Mouse (Mus musculus): Measurements from ENCODE around the gene Spcs3. TPM values are rescaled to one million over a fixed set of nuclear protein-coding genes. Genes with fewer than 3 reads are reported as not detected.

Gene Spcs3
- polyA plus RNA-seq, 1 experiment from 2014 or later = 85.1 TPM

DNA sequence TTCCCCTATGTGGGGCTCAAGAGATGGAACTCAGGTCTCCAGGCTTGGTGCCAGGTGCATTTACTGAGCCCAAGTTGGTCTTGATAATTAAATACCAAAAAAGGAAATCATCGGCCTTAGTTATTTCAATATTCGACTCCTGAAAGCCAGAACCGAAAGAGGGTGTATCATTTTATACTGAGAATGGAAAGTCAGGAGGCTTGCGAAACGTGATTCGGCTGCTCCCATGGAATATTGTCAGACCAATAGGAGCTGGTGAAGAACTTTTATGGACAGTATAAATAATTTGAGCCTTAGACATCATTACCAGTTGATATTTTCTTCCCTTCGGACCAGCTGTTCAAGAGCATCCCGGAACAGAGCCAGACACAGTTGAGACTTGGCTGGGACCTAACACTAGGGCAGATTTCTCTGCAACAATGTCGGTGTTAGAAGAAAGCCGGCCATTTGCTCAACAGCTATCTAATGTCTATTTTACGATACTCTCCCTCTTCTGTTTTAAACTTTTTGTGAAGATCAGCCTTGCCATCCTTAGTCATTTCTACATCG, 20.3 kb upstream of the Spcs3 start:
- H3K27me3 ChIP-seq (replicated peaks; ENCODE audit: control insufficient read depth, insufficient read depth, low read length) = no peaks in the 10 kb centered on the region
- DNase-seq (ENCODE audit: low spot score) (no peak), ATAC-seq (replicated peaks; ENCODE audit: low FRiP score, low TSS enrichment, low read depth) (no peak)
- H3K9ac ChIP-seq (ENCODE audit: low read length) = no peak overlapping the region
- H3K9me3 ChIP-seq (ENCODE audit: control insufficient read depth, low read length) = no peaks in the 10 kb centered on the region
- no peaks in the 10 kb centered on the region for H3K4me1 ChIP-seq (replicated peaks; ENCODE audit: control insufficient read depth, insufficient read depth, low read length)
- 88% methylated on average over 12 of the region's 12 CpGs for WGBS
- no peak overlapping the region for H3K4me3 ChIP-seq (ENCODE audit: low read depth, low read length)
- no peaks in the 10 kb centered on the region for H3K36me3 ChIP-seq (ENCODE audit: control insufficient read depth, insufficient read depth, low read length)
- H3K4me2 ChIP-seq (ENCODE audit: low read length) = no peak overlapping the region
- H3K27ac ChIP-seq (ENCODE audit: low read depth) = no peak overlapping the region

DNA sequence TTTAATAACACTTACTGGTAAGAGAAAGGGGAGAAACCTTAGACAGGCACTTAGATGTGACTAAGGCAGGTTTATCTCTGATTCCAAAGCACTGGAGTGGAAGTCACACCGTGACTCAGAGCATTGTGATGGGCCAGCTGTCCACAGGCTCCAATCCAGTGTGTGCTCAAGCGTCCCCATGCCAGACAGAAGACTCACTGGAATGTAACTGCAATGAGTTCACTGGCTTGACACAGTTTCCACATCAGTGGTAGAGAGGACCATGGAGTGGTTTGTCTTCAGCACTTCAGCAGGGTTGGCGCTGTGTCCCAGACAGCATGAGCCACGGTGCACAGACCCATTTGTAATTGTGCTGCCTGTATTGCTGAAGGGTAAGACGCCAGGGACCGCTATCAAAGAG, 18.6 kb upstream of the Spcs3 start:
- no peaks in the 10 kb centered on the region for H3K27me3 ChIP-seq (replicated peaks; ENCODE audit: control insufficient read depth, insufficient read depth, low read length)
- H3K4me3 ChIP-seq (ENCODE audit: low read depth, low read length) = no peak overlapping the region
- no peak overlapping the region for H3K9ac ChIP-seq (ENCODE audit: low read length)
- WGBS = 82% methylated on average over 6 of the region's 6 CpGs
- no peaks in the 10 kb centered on the region for H3K4me1 ChIP-seq (replicated peaks; ENCODE audit: control insufficient read depth, insufficient read depth, low read length)
- H3K4me2 ChIP-seq (ENCODE audit: low read length) = no peak overlapping the region
- no peaks in the 10 kb centered on the region for H3K9me3 ChIP-seq (ENCODE audit: control insufficient read depth, low read length)
- DNase-seq (ENCODE audit: low spot score) = no peak
- H3K36me3 ChIP-seq (ENCODE audit: control insufficient read depth, insufficient read depth, low read length) = no peaks in the 10 kb centered on the region
- no peak overlapping the region for H3K27ac ChIP-seq (ENCODE audit: low read depth)
- ATAC-seq (replicated peaks; ENCODE audit: low FRiP score, low TSS enrichment, low read depth) = no peak

DNA sequence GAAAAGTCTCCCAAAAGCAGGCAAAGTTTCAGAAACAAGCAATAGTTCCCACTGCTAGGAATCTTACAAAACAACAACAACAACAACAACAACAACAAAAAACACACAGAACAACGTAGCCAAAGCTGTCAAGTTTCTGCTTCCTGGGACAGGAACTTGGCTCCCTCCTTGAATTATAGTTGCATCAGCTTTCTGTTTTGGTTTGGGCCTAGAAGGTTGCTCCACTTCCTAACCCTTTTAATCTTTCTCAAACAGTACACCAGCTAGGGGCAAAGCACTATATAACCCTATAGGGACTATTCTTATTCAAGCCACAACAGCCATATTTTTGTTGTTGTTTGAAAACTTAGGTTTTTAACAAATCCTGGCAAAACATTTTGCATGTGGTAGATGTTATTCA, 11.5 kb upstream of the Spcs3 start:
- Histone ChIP-seq H3K27me3 (replicated peaks; ENCODE audit: control insufficient read depth, insufficient read depth, low read length) (no peaks in the 10 kb centered on the region), H3K27ac (ENCODE audit: low read depth) (no peak overlapping the region), H3K36me3 (ENCODE audit: control insufficient read depth, insufficient read depth, low read length) (no peaks in the 10 kb centered on the region), H3K4me2 (ENCODE audit: low read length) (no peak overlapping the region), H3K9ac (ENCODE audit: low read length) (no peak overlapping the region), H3K4me3 (ENCODE audit: low read depth, low read length) (no peak overlapping the region), H3K9me3 (ENCODE audit: control insufficient read depth, low read length) (no peaks in the 10 kb centered on the region), H3K4me1 (replicated peaks; ENCODE audit: control insufficient read depth, insufficient read depth, low read length) (no peaks in the 10 kb centered on the region)
- no peak for ATAC-seq (replicated peaks; ENCODE audit: low FRiP score, low TSS enrichment, low read depth)
- WGBS = 79% methylated on average over 1 of the region's 1 CpGs
- no peak for DNase-seq (ENCODE audit: low spot score)

DNA sequence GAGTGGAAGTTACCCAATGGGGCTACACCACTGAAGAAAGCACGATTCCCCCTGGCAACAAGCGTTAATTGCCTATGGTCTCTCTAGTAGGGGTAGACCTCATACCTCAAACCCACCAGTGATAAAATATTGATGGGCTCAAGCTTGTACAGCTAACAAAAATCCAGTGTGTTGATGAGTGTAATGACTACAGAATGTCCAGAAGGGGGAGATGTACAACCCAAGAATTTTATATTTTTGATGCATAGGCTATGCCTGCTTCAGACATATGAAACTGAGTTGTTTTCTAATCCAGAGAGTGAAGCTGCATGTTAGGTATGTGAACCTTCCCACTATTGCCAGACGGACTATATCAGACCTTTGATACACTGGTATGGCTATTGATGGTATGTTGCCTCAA, 7.5 kb upstream of the Spcs3 start:
- no peak overlapping the region for H3K9ac ChIP-seq (ENCODE audit: low read length)
- H3K4me1 ChIP-seq (replicated peaks; ENCODE audit: control insufficient read depth, insufficient read depth, low read length) = no peaks in the 10 kb centered on the region
- WGBS = 90% methylated on average over 3 of the region's 3 CpGs
- no peaks in the 10 kb centered on the region for H3K9me3 ChIP-seq (ENCODE audit: control insufficient read depth, low read length)
- no peak overlapping the region for H3K4me2 ChIP-seq (ENCODE audit: low read length)
- H3K4me3 ChIP-seq (ENCODE audit: low read depth, low read length) = no peak overlapping the region
- H3K36me3 ChIP-seq (ENCODE audit: control insufficient read depth, insufficient read depth, low read length) = no peaks in the 10 kb centered on the region
- H3K27me3 ChIP-seq (replicated peaks; ENCODE audit: control insufficient read depth, insufficient read depth, low read length) = no peaks in the 10 kb centered on the region
- ATAC-seq (replicated peaks; ENCODE audit: low FRiP score, low TSS enrichment, low read depth) (no peak), DNase-seq (ENCODE audit: low spot score) (no peak)
- H3K27ac ChIP-seq (ENCODE audit: low read depth) = no peak overlapping the region

DNA sequence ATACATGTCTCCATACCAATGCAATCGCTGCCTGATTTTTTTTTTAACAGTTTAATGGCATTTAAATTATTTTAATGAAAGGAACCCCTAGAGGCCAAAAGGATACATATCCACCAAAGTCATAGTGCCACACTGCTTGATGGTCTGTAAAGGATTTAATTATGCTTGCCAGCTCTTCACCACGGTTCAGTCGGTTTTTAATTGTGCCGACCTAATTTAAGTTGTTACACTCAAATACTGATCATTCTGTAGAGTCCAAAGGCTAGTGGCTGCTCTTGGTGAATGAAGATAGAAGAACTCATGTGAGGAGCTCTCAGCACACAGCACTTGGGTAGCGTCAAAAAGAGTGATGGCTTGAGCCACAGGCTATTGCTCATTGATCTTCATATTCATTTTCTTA, 5.4 kb upstream of the Spcs3 start:
- ATAC-seq (replicated peaks; ENCODE audit: low FRiP score, low TSS enrichment, low read depth) = no peak
- Histone ChIP-seq H3K4me1 (replicated peaks; ENCODE audit: control insufficient read depth, insufficient read depth, low read length) (no peaks in the 10 kb centered on the region), H3K27ac (ENCODE audit: low read depth) (no peak overlapping the region), H3K4me2 (ENCODE audit: low read length) (no peak overlapping the region), H3K9me3 (ENCODE audit: control insufficient read depth, low read length) (no peaks in the 10 kb centered on the region), H3K36me3 (ENCODE audit: control insufficient read depth, insufficient read depth, low read length) (no peaks in the 10 kb centered on the region), H3K4me3 (ENCODE audit: low read depth, low read length) (no peak overlapping the region), H3K9ac (ENCODE audit: low read length) (no peak overlapping the region), H3K27me3 (replicated peaks; ENCODE audit: control insufficient read depth, insufficient read depth, low read length) (no peaks in the 10 kb centered on the region)
- no peak for DNase-seq (ENCODE audit: low spot score)
- 92% methylated on average over 5 of the region's 5 CpGs for WGBS

DNA sequence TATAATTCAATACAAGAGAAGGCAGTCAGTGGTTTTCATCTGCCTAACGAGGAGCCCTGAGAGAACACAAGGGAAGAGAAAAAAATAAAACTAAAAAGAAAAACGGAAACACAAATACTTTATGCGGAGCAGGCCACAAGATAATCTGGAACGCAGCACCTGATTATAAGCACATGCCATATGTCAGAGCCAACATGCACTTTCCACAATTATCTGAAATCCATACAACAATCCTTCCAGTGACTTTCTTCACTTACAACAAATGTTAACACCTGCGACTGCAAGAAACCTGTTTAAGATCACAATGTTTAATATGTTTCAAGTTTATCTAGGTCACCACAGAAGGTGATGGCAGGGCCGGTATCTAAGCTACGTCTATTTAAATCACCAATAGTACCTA, 1.2 kb downstream of the Spcs3 start:
- ATAC-seq (replicated peaks; ENCODE audit: low FRiP score, low TSS enrichment, low read depth) = no peak
- peaks cover 13% of the 10 kb centered on the region for H3K4me1 ChIP-seq (replicated peaks; ENCODE audit: control insufficient read depth, insufficient read depth, low read length)
- 27% methylated on average over 7 of the region's 7 CpGs for WGBS
- H3K9ac ChIP-seq (ENCODE audit: low read length) = peak overlapping the region; percentile 93
- peak overlapping the region; percentile 69 for H3K4me2 ChIP-seq (ENCODE audit: low read length)
- no peaks in the 10 kb centered on the region for H3K9me3 ChIP-seq (ENCODE audit: control insufficient read depth, low read length)
- peaks cover 17% of the 10 kb centered on the region for H3K36me3 ChIP-seq (ENCODE audit: control insufficient read depth, insufficient read depth, low read length)
- DNase-seq (ENCODE audit: low spot score) = no peak
- peak overlapping the region; percentile 94 for H3K4me3 ChIP-seq (ENCODE audit: low read depth, low read length)
- no peak overlapping the region for H3K27ac ChIP-seq (ENCODE audit: low read depth)
- no peaks in the 10 kb centered on the region for H3K27me3 ChIP-seq (replicated peaks; ENCODE audit: control insufficient read depth, insufficient read depth, low read length)

DNA sequence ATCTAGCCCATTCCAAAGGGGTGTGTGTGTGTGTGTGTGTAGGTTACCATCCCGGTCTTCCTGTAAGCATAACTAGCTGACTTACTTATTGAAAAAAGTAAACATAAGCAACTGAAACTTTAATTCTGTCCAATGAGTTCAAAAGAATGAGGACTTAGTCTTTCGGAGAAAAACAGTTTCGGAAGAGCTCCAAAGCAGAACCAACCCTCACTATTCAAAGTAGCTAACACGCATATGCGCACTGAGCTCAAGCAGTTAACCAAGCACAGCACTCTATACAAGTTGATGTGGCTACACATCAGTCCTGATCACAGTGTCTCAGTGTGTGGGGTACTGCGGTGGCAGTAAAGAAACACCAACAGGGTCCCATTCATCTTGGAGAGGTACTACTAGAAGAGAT, 3.1 kb downstream of the Spcs3 start:
- Histone ChIP-seq H3K4me2 (ENCODE audit: low read length) (no peak overlapping the region), H3K27ac (ENCODE audit: low read depth) (no peak overlapping the region), H3K4me3 (ENCODE audit: low read depth, low read length) (no peak overlapping the region), H3K36me3 (ENCODE audit: control insufficient read depth, insufficient read depth, low read length) (peaks cover 35% of the 10 kb centered on the region), H3K9ac (ENCODE audit: low read length) (no peak overlapping the region), H3K9me3 (ENCODE audit: control insufficient read depth, low read length) (no peaks in the 10 kb centered on the region), H3K27me3 (replicated peaks; ENCODE audit: control insufficient read depth, insufficient read depth, low read length) (no peaks in the 10 kb centered on the region), H3K4me1 (replicated peaks; ENCODE audit: control insufficient read depth, insufficient read depth, low read length) (peaks cover 13% of the 10 kb centered on the region)
- 95% methylated on average over 6 of the region's 6 CpGs for WGBS
- no peak for ATAC-seq (replicated peaks; ENCODE audit: low FRiP score, low TSS enrichment, low read depth)
- no peak for DNase-seq (ENCODE audit: low spot score)

DNA sequence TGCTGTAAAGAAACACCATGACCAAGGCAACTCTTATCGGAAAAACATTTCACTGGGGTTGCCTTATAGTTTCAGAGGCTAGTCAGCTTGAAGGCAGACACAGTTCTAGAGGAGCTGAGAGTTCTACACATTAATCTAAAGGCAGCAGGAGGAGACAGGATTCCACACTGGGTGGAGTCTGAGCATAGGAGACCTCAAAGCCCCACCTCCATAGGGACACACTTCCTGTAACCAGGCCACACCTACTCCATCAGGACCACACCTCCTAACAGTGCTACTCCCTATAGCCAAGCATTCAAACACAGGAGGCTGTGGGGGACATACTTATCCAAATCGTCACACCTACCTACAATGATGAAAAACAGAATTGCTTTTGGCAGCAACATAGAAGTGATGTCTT, 4.2 kb downstream of the Spcs3 start:
- H3K27me3 ChIP-seq (replicated peaks; ENCODE audit: control insufficient read depth, insufficient read depth, low read length) = no peaks in the 10 kb centered on the region

DNA sequence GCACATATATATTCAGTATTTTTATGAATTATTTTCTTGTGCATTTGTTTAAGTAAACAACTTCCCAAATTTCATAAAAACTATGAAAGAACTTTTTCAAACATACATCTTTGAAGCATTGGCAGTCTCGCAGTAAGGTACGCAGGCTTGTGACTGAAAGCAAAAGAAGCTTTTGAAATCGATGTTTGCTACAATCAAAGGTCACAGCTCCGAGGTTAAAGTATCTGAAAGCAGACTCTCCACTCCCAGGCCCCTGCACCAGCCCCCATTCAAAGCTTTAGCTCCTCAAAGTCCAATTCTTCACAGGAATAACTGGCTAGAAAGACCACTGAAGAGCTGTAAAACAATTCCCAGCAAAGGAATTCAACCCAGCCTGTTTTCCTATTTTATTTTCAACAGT, 9.3 kb downstream of the Spcs3 start:
- H3K4me2 ChIP-seq (ENCODE audit: low read length) = no peak overlapping the region
- no peaks in the 10 kb centered on the region for H3K9me3 ChIP-seq (ENCODE audit: control insufficient read depth, low read length)
- H3K4me3 ChIP-seq (ENCODE audit: low read depth, low read length) = no peak overlapping the region
- H3K9ac ChIP-seq (ENCODE audit: low read length) = no peak overlapping the region
- DNase-seq (ENCODE audit: low spot score) = no peak
- WGBS = 71% methylated on average over 4 of the region's 4 CpGs
- no peaks in the 10 kb centered on the region for H3K27me3 ChIP-seq (replicated peaks; ENCODE audit: control insufficient read depth, insufficient read depth, low read length)
- H3K4me1 ChIP-seq (replicated peaks; ENCODE audit: control insufficient read depth, insufficient read depth, low read length) = no peaks in the 10 kb centered on the region
- H3K36me3 ChIP-seq (ENCODE audit: control insufficient read depth, insufficient read depth, low read length) = peaks cover 42% of the 10 kb centered on the region
- ATAC-seq (replicated peaks; ENCODE audit: low FRiP score, low TSS enrichment, low read depth) = no peak
- H3K27ac ChIP-seq (ENCODE audit: low read depth) = no peak overlapping the region

More for the DNA sequence above, 4.2 kb downstream of the Spcs3 start:
- Histone ChIP-seq H3K4me1 (replicated peaks; ENCODE audit: control insufficient read depth, insufficient read depth, low read length) (peaks cover 13% of the 10 kb centered on the region), H3K9me3 (ENCODE audit: control insufficient read depth, low read length) (no peaks in the 10 kb centered on the region), H3K27ac (ENCODE audit: low read depth) (no peak overlapping the region), H3K36me3 (ENCODE audit: control insufficient read depth, insufficient read depth, low read length) (peaks cover 45% of the 10 kb centered on the region), H3K9ac (ENCODE audit: low read length) (no peak overlapping the region), H3K4me3 (ENCODE audit: low read depth, low read length) (no peak overlapping the region), H3K4me2 (ENCODE audit: low read length) (no peak overlapping the region)
- 86% methylated on average over 2 of the region's 2 CpGs for WGBS
- no peak for ATAC-seq (replicated peaks; ENCODE audit: low FRiP score, low TSS enrichment, low read depth)
- no peak for DNase-seq (ENCODE audit: low spot score)

Data from intestine, embryonic 14.5 days (tissue).